Mouse (Mus musculus) megakaryocyte-erythroid progenitor cell, adult 5-6 weeks (primary cell): ENCODE data around the gene Sptb. TPM values are rescaled to one million over a fixed set of nuclear protein-coding genes. Genes with fewer than 3 reads are reported as not detected.

Source experiments
- ATAC-seq: replicated peaks from 2 replicates; pipeline ENCODE4 v1.8.0; 2016; ENCODE audit warnings: mild to moderate bottlenecking, inconsistent platforms; ENCODE audit not compliant: severe bottlenecking, poor library complexity, low FRiP score, low TSS enrichment
- total RNA-seq, 2 experiments: library from RNA; stranded (forward) in 1 of 2; stranded (reverse) in 1 of 2; fragments of 200-1000, 215-1000 nt in 1 of 2; fragments of >200 nt in 1 of 2; fragmentation: Nextera tagmentation in 1 of 2; gene quantifications; 2 replicates each; pipeline ENCODE4 v1.2.3; 2014 to 2017

Sptb gene
- total RNA-seq, 2 experiments from 2014 or later, result 40.8 to 45.2 TPM

GRCm38 (mm10) chr12:76553917-76554316, 156.4 kb downstream of the Sptb start:
- no peak for ATAC-seq

- ATAC-seq, result no peak
These were observed 157.4 kb downstream of the Sptb start for GRCm38 (mm10) chr12:76552958-76553357.

GRCm38 (mm10) chr12:76552321-76552720, 158.0 kb downstream of the Sptb start:
- 0 out of 2 replicates have a peak, but pooled peaks have one; percentile 23 for ATAC-seq

- no peak for ATAC-seq
These were observed 161.1 kb downstream of the Sptb start for GRCm38 (mm10) chr12:76549203-76549602.

- ATAC-seq, result no peak
These were observed 162.3 kb downstream of the Sptb start for GRCm38 (mm10) chr12:76548082-76548423.

GRCm38 (mm10) chr12:76547409-76548081, 162.8 kb downstream of the Sptb start:
- ATAC-seq, result no peak

- ATAC-seq, result no peak
These were observed 163.7 kb downstream of the Sptb start for GRCm38 (mm10) chr12:76546383-76547276.

GRCm38 (mm10) chr12:76545786-76546370, 164.5 kb downstream of the Sptb start:
- no peak for ATAC-seq

GRCm38 (mm10) chr12:76541879-76542278, 168.5 kb downstream of the Sptb start:
- ATAC-seq, result no peak

- ATAC-seq, result no peak
These were observed 168.9 kb downstream of the Sptb start for GRCm38 (mm10) chr12:76541475-76541874.

- ATAC-seq, result no peak
These were observed 169.6 kb downstream of the Sptb start for GRCm38 (mm10) chr12:76540701-76541221.

- ATAC-seq, result no peak
These were observed 170.2 kb downstream of the Sptb start for GRCm38 (mm10) chr12:76540169-76540568.

- peak; percentile 41; the same call in 1 of the 2 replicates for ATAC-seq
These were observed 172.9 kb downstream of the Sptb start for GRCm38 (mm10) chr12:76537434-76537833.

- no peak for ATAC-seq
These were observed 173.7 kb downstream of the Sptb start for GRCm38 (mm10) chr12:76536591-76537153.

GRCm38 (mm10) chr12:76535471-76535900, 174.9 kb downstream of the Sptb start:
- ATAC-seq, result no peak

- ATAC-seq, result no peak
These were observed 175.6 kb downstream of the Sptb start for GRCm38 (mm10) chr12:76534641-76535283.

- no peak for ATAC-seq
These were observed 176.1 kb downstream of the Sptb start for GRCm38 (mm10) chr12:76534233-76534632.

GRCm38 (mm10) chr12:76533377-76534222, 176.7 kb downstream of the Sptb start:
- no peak for ATAC-seq
